Mouse (Mus musculus) midbrain, embryonic 10.5 days (tissue): ENCODE results near the gene Mill2. TPM values are rescaled to one million over a fixed set of nuclear protein-coding genes. Genes with fewer than 3 reads are reported as not detected.

ENCODE experiments used
- DNase-seq: peaks from one replicate; pipeline ENCODE4 v3.0.0-alpha.2; 2017; ENCODE audit warnings: low spot score
- H3K27ac ChIP-seq: fragments of 300-500 bp; sonication (generic); replicated peaks from 2 replicates; pipeline ENCODE4 v1.5.1; 2016; ENCODE audit warnings: mild to moderate bottlenecking
- H3K27me3 ChIP-seq: fragments of 300-500 bp; sonication (generic); 2 replicates; pipeline ENCODE4 v1.6.1; 2016; ENCODE audit warnings: low read depth, mild to moderate bottlenecking; ENCODE audit not compliant: poor library complexity, severe bottlenecking
- H3K36me3 ChIP-seq: fragments of 300-500 bp; sonication (generic); 2 replicates; pipeline ENCODE4 v1.6.1; 2016; ENCODE audit warnings: mild to moderate bottlenecking, moderate library complexity
- H3K4me1 ChIP-seq: fragments of 300-500 bp; sonication (generic); 2 replicates; pipeline ENCODE4 v1.6.1; 2016
- H3K4me3 ChIP-seq: fragments of 300-500 bp; sonication (generic); 2 replicates; pipeline ENCODE4 v1.5.1; 2016; ENCODE audit warnings: mild to moderate bottlenecking, moderate library complexity
- H3K9me3 ChIP-seq: fragments of 300-500 bp; sonication (generic); replicated peaks from 2 replicates; pipeline ENCODE4 v1.6.1; 2016; ENCODE audit warnings: mild to moderate bottlenecking
- WGBS: fragments of 180-500 bp; shearing (Covaris S2); methylation state at CpG from one replicate; pipeline ENCODE4 v1.1.7; 2016; 5-methylcytosine and 5-hydroxymethylcytosine counted together
- polyA plus RNA-seq: library from polyadenylated mRNA; unstranded; fragments of >200 nt; fragmentation: Nextera tagmentation; extraction: Ambion mirVana; gene quantifications from 2 replicates; pipeline ENCODE4 v1.2.1, GENCODE M21; 2016

Gene Mill2
- polyA plus RNA-seq, 1 experiment from 2014 or later = 0.14 TPM

- Histone ChIP-seq H3K36me3 (peaks cover 7% of the 10 kb centered on the region), H3K4me3 (no peak overlapping the region), H3K27me3 (no peaks in the 10 kb centered on the region), H3K27ac (no peak overlapping the region), H3K9me3 (no peaks in the 10 kb centered on the region), H3K4me1 (peaks cover 3% of the 10 kb centered on the region)
- 65% methylated on average over 13 of the region's 13 CpGs for WGBS
- DNase-seq = no peak
Observed at GRCm38 (mm10) chr7:18884745-18885422, 45.1 kb downstream of the Mill2 start.

- Histone ChIP-seq H3K4me1 (peaks cover 3% of the 10 kb centered on the region), H3K27ac (no peak overlapping the region), H3K27me3 (no peaks in the 10 kb centered on the region), H3K4me3 (no peak overlapping the region), H3K36me3 (peaks cover 18% of the 10 kb centered on the region), H3K9me3 (no peaks in the 10 kb centered on the region)
- whole genome bisulfite sequencing = 95% methylated on average over 1 of the region's 1 CpGs
- DNase-seq = no peak
Observed at GRCm38 (mm10) chr7:18886963-18887362, 47.2 kb downstream of the Mill2 start.

GRCm38 (mm10) chr7:18890848-18891247, 51.1 kb downstream of the Mill2 start:
- H3K9me3 ChIP-seq = no peaks in the 10 kb centered on the region
- H3K36me3 ChIP-seq = peaks cover 18% of the 10 kb centered on the region
- no peak for DNase-seq
- H3K4me3 ChIP-seq = no peak overlapping the region
- 93% methylated on average over 8 of the region's 8 CpGs for WGBS
- H3K27me3 ChIP-seq = peaks cover 35% of the 10 kb centered on the region
- peaks cover 26% of the 10 kb centered on the region for H3K4me1 ChIP-seq
- H3K27ac ChIP-seq = no peak overlapping the region

- Histone ChIP-seq H3K27me3 (peaks cover 35% of the 10 kb centered on the region), H3K9me3 (no peaks in the 10 kb centered on the region), H3K27ac (peak overlapping the region; percentile 63; the same call in 1 of the 2 replicates), H3K4me3 (peak overlapping the region; percentile 55), H3K4me1 (peaks cover 32% of the 10 kb centered on the region), H3K36me3 (peaks cover 18% of the 10 kb centered on the region)
- DNase-seq = peak; percentile 88
- 22% methylated on average over 33 of the region's 33 CpGs for WGBS
Observed at GRCm38 (mm10) chr7:18891872-18892599, 52.3 kb downstream of the Mill2 start.

- Histone ChIP-seq H3K27me3 (peaks cover 35% of the 10 kb centered on the region), H3K27ac (no peak overlapping the region), H3K9me3 (no peaks in the 10 kb centered on the region), H3K4me1 (peaks cover 32% of the 10 kb centered on the region), H3K36me3 (peaks cover 28% of the 10 kb centered on the region), H3K4me3 (peak overlapping the region; percentile 55)
- DNase-seq = no peak
- 26% methylated on average over 27 of the region's 27 CpGs for WGBS
Observed at GRCm38 (mm10) chr7:18893009-18893408, 53.2 kb downstream of the Mill2 start.

- Histone ChIP-seq H3K4me1 (peaks cover 32% of the 10 kb centered on the region), H3K4me3 (peak overlapping the region; percentile 55), H3K27ac (peak overlapping the region; percentile 67), H3K9me3 (no peaks in the 10 kb centered on the region), H3K27me3 (peaks cover 35% of the 10 kb centered on the region), H3K36me3 (peaks cover 36% of the 10 kb centered on the region)
- DNase-seq = peak; percentile 67
- WGBS = under 1% methylated on average over 41 of the region's 41 CpGs
Observed at GRCm38 (mm10) chr7:18893651-18894430, 54.1 kb downstream of the Mill2 start.

- Histone ChIP-seq H3K36me3 (peaks cover 44% of the 10 kb centered on the region), H3K27me3 (peaks cover 35% of the 10 kb centered on the region), H3K4me1 (peaks cover 32% of the 10 kb centered on the region), H3K9me3 (no peaks in the 10 kb centered on the region), H3K4me3 (no peak overlapping the region), H3K27ac (no peak overlapping the region)
- DNase-seq = peak; percentile 47
- 39% methylated on average over 5 of the region's 5 CpGs for WGBS
Observed at GRCm38 (mm10) chr7:18896536-18896935, 56.8 kb downstream of the Mill2 start.

- no peak overlapping the region for H3K4me3 ChIP-seq
- H3K36me3 ChIP-seq = peaks cover 70% of the 10 kb centered on the region
- no peak for DNase-seq
- peaks cover 6% of the 10 kb centered on the region for H3K4me1 ChIP-seq
- no peaks in the 10 kb centered on the region for H3K9me3 ChIP-seq
- WGBS = 89% methylated on average over 2 of the region's 2 CpGs
- no peak overlapping the region for H3K27ac ChIP-seq
- 0 out of 2 replicates have a peak, but pooled peaks cover 2% of the 10 kb centered on the region for H3K27me3 ChIP-seq
Observed at GRCm38 (mm10) chr7:18900513-18900912, 60.7 kb downstream of the Mill2 start.

- WGBS = 85% methylated on average over 3 of the region's 3 CpGs
- Histone ChIP-seq H3K27ac (no peak overlapping the region), H3K4me3 (no peak overlapping the region), H3K4me1 (0 out of 2 replicates have a peak, but pooled peaks cover under 1% of the 10 kb centered on the region), H3K9me3 (no peaks in the 10 kb centered on the region), H3K27me3 (no peaks in the 10 kb centered on the region), H3K36me3 (peaks cover 73% of the 10 kb centered on the region)
- DNase-seq = no peak
Observed at GRCm38 (mm10) chr7:18902486-18902885, 62.7 kb downstream of the Mill2 start.

GRCm38 (mm10) chr7:18904971-18905370, 65.2 kb downstream of the Mill2 start:
- H3K4me3 ChIP-seq = no peak overlapping the region
- peaks cover 24% of the 10 kb centered on the region for H3K4me1 ChIP-seq
- H3K27me3 ChIP-seq = no peaks in the 10 kb centered on the region
- no peak for DNase-seq
- WGBS = 73% methylated on average over 3 of the region's 3 CpGs
- peaks cover 50% of the 10 kb centered on the region for H3K36me3 ChIP-seq
- H3K27ac ChIP-seq = no peak overlapping the region
- H3K9me3 ChIP-seq = no peaks in the 10 kb centered on the region

- H3K36me3 ChIP-seq = peaks cover 10% of the 10 kb centered on the region; the same call in 1 of the 2 replicates
- H3K27ac ChIP-seq = peak overlapping the region; percentile 81
- no peak for DNase-seq
- H3K4me3 ChIP-seq = peak overlapping the region; percentile 76
- no peaks in the 10 kb centered on the region for H3K9me3 ChIP-seq
- H3K27me3 ChIP-seq = no peaks in the 10 kb centered on the region
- WGBS = 8% methylated on average over 17 of the region's 17 CpGs
- peaks cover 34% of the 10 kb centered on the region for H3K4me1 ChIP-seq
Observed at GRCm38 (mm10) chr7:18909797-18910196, 70.0 kb downstream of the Mill2 start.

GRCm38 (mm10) chr7:18910241-18910831, 70.6 kb downstream of the Mill2 start, which contains the start of gene Ccdc61:
Gene Ccdc61, minus strand, starts transcription at chr7:18910415.
- Histone ChIP-seq H3K4me3 (peak within 1 kb of the TSS; percentile 76), H3K27ac (peak within 1 kb of the TSS; percentile 81), H3K4me1 (peaks cover 34% of the 10 kb centered on the region), H3K27me3 (no peaks in the 10 kb centered on the region), H3K9me3 (no peaks in the 10 kb centered on the region), H3K36me3 (peaks cover 10% of the 10 kb centered on the region; the same call in 1 of the 2 replicates)
- under 1% methylated on average over 33 of the region's 33 CpGs for WGBS
- peak; percentile 95 for DNase-seq
